Mouse (Mus musculus) kidney, adult 11 months (tissue): ENCODE measurements around the gene Epop.
A peak's percentile ranks its signal among the peaks of the same experiment; 100 is the strongest.

ENCODE experiments used
- DNase-seq: peaks from one replicate; pipeline ENCODE4 v3.0.0; 2022

The Epop gene

DNA sequence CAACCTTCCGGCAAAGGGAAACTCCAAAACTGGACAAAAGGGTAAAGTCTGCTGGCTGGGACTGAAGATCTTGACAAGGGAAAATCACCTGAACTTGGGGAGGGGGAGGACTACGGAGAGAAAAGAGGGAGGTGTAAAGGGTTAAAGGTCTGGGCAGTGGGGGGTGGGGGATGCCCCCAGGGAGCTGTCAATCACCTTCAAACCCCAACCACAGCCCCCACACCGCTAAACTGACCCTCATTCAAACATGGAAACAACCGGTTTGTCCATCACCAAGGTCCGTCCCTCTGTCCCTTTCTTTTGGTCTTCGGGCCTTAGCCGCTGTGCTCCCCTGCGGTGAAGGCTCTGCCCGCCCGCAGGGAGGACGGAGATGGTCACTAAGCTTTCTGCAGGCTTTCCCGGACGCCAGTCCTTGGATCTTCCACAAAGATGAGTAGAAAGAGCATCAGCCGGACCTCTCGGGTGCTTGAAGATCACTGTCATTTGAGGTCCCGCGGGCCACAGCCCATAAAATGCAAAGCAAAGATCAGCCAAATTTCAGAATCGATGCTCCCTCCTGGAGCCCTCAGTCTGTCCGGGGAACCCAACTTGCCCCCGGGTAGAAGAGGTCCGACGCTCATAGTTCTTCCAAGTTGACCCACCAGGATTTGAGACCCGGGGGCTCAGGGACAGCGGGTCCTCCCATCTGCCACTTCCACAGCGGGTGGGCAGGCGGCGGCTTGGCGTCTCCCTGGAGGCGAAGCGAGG is 1.8 kb downstream of the Epop start:
- no peak for DNase-seq

DNA sequence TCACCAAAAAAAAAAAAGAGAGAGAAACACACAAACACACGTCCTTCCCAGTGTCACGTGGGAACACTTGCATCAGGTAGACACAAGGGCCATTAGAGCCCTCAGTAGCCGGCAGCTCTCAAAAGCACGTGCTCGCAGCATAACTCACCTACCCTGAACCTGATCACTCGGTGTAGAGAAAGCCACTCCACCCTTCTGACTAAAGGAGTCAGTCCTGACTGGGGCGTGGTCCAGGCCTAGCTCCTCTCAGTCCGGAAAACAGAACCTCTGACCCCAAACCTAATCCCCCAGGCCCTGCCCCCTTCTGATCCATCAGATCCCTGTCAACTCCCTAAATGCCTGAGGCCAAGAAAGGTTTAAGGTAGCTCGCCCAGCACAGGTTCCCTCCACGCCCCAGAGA is 2.7 kb downstream of the Epop start:
- peak; percentile 32 for DNase-seq

DNA sequence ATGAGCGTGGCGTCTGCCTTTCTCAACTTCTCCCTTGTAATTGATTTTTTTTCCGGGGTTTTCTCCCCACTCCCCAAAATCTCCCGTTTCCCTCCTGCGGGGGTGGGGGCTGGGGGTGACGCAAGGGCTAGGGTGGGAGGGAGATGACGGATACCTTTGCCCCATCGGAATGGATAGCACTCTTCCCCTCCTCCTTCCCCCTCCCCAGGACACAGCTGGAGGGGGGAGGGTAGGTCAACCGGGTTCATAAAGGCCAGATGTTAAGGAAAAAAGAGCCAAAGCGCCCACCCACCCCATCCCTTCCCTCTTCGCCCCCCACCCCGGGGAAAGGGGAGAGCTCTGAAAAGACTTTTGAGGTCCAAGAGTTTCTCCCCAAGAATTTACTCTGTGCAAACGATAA is 3.1 kb downstream of the Epop start:
- no peak for DNase-seq

DNA sequence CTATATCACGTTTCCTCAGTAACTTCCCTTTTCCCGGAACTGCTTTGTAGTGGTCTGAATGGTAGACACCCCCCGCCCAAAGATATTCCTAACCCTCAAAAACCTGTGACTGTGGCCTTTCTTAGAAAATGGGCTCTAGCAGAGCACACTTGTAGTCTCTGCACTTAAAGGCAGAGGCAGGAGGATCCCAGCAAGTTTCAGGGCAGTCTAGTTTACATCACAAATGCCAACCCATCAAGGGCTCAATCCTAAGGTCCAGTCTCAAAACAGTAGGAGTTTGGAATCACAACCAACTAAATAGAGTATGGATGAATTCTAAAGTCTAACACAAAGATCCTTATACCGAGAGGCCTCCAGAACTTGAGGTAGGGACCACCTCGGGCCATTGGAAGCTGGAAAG is 4.0 kb downstream of the Epop start:
- DNase-seq = no peak

DNA sequence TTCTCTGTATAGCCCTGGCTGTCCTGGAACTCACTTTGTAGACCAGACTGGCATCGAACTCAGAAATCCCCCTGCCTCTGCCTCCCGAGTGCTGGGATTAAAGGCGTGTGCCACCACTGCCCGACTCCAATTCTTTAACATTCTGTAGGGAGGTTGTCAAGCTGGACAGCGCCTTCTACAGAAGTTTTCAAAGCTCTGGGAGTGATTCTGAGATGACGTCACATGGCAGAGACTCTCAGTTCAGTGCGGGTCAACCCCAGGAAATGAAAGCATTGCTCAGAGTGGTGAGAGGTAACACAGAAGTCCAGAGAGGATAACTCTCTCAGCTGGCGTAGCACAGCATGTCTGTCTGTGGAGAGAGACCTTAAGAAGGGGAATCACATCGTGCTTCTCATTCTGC is 6.3 kb downstream of the Epop start:
- DNase-seq = no peak

DNA sequence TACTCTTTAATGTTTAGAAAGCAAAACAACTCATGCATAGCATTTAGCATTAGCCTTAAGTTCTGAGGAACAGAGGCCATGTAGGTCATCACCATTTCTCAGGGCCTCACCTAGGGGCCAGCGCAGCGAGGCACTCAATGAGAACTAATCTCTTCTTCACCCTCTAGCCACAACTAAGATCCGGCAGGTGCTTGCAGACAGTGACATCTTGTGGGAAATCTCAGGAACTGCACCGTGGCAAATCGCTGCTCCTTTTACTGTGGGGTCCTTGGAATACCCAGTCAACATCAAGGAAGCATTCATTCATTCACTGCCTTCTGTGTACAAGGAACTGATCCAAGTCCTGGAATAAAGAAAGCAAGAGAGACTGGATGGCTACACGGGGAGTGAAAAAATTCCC is 7.1 kb downstream of the Epop start:
- peak; percentile 58 for DNase-seq

DNA sequence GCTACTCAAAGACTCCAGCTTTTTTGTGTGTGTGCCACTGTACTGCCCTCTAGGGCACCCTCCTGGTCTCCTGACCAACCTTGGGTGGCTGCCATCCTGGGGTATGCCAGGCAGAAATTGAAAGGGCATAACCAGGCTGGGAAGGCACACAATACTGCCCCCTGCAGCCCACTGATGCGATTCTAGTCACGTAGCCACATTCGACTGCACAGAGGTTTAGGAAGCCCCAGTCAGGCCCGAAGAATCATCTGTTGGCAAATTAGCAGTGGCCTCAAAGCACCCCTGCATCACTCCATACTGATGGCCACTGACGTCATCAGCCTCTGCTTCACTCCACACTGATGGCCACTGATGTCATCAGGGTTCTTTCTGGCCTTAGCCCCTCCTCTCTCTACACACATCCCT is 10.1 kb downstream of the Epop start:
- DNase-seq = peak; percentile 91

DNA sequence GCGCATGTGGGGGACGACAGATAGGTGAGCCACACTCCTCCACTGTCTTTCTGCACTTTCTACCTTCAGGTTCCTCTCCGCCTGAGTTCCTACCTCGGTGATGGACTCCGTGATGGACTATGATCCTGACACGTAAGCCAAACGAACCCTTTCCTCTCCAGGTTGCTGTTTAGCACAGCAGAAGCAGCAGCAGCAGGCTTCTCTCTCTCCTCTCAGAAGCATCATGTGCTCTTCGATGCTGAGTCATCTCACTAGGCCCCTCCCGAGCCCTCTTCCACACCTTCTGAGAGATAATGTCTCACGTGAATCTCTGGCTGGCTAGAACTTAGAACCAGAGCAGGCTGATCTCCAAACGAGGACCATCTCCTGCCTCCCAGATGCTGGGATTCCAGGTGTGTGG is 11.1 kb downstream of the Epop start:
- DNase-seq = peak; percentile 78

DNA sequence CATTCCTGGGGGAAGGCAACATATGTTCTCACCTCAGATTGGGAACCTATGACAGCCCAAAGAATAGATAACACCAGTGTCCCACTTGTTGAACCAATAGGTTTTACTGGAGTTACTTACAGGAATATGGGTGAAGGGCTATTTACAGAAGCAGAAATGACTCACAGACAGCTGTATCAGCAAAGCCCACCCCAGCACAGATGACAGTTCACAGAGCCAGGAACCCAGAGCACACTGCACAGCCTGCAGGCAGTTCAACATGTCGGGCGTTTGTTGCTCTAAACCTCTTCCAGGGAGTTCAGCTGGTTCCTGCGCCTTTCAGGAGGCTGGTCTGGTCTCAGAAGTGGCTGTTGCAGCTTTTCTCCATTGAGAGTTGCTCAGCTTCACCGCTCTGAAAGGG is 14.2 kb downstream of the Epop start:
- DNase-seq = no peak

DNA sequence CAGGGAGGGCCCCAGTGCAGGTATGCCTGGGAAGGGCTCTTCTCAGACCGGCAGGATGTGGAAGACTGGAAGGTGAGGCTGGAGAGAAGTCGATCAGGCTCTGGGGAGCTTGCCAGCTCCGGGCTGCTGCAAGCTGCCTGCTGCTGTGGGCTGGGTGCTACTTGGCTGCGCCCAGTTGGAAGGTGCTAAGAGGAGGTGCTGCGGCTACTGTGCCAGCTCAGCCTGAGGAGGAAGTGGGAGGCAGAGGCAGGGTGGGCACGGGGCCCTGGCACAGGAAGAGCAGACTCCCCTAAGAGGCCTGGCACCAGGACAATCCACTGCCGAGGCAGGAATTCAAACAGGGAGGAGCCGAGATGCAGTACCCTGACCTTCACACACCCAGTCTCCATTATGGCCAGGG is 18.4 kb downstream of the Epop start:
- DNase-seq = peak; percentile 71

DNA sequence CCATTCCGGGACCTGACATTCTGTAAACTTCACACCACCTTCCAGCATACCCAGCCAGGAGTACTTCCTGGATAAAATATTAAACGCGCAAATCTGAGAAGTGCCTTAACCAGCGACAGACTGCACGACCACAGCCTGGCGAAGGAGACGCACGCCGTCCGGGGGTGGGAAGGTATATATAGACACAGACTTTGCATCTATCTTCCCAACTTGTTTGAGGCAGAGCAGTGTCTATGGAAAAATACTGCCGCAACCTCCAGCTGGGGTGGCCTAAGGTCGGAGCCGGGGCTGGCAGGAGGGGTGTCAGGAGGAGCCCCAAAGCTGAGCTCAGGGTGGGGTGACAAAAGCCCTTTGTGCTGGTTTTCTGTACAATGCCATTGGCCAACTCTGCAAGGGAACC is 19.8 kb downstream of the Epop start:
- no peak for DNase-seq

DNA sequence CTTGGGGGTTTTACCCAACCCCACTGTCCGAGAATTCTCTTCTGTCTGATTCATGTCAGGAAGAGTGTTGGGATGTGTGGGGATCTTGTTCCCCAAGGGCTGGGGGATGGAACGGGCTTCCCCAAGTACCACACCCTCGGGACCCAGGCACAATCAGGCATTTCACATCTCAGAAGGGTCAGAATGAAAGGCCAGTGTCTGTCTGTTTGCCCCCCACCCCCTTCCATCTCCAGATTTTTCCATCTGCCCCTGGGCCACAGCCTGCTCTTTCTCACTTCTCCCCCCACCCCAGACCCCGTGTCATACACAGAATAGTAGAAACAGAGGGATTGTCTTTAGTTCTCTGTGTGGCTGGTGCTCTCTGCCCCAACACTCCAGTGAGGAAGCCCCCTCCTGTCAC is 20.6 kb downstream of the Epop start:
- no peak for DNase-seq

DNA sequence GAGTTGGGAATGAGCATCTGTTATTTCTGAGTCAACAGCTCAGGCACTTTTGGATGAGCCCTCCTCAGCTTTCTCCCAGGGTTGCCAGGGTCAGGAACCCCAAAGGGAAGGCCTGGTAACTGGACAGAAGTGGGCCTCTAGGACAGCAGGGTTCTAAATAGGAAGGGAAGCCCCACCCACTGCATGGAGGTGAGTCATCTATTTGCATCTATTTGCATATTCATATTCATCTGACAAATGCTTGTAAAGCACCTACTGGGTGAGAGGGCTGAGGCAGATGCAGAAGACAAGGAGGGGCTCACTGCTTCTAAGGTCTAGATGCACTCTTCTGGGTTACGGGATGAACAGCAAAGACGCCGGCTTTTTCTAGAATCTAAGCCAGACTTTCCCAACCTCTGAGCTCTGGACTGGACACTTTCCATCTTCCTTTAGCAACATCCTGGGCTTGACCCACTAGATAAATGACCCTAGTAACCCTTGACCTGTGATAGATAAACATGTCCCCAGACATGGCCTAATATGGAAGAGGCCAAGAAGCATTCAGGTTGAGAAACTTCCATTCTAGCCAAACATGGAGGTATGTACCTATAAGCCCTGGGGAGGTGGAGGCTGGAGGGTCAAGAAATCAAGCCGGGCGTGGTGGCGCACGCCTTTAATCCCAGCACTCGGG is 22.3 kb downstream of the Epop start:
- DNase-seq = no peak

DNA sequence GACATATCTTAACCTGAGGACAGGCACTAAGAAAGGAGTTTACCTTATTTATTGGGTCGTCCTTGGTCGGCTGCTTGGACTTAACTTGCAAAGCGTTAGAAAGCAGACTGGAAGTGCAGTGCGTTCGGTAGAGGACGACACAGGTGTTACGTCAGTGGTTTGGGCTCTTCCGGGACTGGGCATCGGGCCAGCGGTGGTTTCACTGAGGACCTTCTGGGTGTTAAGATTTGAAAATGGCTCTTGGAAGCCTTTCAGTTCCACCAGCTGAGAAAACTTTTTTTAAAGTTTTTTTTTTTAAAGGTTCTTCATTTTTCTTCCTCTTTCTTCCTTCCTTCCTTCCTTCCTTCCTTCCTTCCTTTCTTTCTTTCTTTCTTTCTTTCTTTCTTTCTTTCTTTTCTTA is 25.6 kb downstream of the Epop start:
- DNase-seq = no peak

DNA sequence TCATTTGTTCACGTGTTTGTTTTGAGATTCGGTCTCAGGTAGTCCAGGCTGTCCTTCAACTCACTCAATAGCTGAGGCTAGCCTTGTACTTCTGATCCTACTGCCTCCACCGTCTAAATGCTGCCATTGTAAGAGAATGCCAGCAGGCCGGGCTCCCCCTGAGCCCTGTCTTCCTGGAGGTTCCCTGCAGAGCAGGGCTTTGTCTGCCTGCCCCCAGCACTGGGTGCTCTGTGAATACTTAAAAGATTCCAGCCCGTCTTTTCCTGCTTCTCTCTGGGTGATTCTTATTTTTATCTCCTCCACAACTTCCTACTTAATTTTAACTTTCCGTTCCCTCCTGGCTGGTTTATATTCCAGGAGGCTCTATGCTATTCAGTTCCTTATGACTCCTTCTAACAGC is 27.3 kb downstream of the Epop start:
- no peak for DNase-seq

DNA sequence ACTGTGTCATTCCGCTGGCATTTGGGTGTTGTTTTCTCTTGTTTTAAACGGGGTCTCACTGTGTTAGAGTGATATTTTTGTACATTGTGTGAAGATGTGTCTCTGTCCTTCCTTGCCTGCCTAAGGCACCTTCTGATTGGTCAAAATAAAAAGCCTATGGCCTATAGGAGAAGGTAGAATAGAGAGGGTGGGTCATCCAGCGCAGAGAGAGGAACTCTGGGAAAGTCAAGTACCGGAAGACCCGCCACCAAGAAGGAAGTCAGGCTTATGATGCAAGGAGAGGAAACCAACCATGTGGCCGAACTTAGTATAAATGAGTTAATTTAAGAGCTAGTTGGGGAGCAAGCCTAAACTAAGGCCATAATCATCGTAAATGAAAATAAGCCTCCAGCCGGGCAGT is 30.4 kb downstream of the Epop start:
- DNase-seq = no peak

DNA sequence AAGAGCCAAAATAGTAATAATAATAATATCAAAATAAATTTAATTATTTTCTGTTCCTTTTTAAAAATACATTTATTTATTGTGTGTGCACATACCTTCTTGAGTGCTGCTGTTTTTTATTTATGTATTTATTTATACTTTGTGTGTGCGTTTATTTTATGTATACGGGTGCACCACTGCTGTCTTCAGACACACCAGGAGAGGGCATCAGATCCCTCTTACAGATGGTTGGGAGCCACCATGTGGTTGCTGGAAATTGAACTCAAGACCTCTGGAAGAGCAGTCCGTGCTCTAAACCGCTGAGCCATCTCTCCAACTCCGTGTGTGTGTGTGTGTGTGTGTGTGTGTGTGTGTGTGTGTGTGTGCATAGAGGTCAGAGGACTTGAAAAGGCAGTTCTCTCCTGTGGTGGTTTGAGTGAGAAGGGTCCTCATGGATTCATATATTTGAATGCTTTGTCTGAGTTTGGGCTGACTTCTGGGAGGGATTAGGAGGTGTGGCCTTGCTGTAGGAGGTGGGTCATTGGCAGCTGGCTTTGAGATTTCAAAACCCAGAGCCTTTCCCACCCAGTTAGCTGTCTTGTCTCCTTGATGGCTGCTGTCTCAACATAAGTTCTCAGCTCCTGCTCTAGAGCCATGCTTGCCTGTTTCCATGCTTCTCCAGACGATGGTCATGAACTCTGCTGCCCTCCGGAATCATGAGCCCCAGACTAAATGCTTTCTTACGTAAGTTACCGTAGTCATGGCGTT is 31.4 kb downstream of the Epop start:
- no peak for DNase-seq

DNA sequence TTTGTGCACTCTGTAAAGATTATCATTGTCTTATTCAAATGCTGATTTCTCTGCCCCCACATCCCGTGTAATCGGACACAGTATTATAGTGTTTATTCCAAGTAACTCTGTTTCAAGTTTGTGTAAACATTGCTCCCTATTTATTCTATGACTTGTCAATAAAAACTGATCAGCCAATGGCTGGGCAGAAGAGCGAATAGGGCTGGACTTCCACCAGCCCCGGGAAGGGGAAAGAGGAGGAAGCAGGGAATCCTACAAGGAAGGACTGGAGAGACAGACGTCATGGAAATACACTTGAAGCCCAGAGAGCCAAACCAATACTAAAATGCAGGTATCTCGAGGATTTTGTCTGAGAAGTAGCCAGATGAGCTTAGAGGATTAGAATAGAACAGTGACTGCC is 35.4 kb downstream of the Epop start:
- no peak for DNase-seq

DNA sequence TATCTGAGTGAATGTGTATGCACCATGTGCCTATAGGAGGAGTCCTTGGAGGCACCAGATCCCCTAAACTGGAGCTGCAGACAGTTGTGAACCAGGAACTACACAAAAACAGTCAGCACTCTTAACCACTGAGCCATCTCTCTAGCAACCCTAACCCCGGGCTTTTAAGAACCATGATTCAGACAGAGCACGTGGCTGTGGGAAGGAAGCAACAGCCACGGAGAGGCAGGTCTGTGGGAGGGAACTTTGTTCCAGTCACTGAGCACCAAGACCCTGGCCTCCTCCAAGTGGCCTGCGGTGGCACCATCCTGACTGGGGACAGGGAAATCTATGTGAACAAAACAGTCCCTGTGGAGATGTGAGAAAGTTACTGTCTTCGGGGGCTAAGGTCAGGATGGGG is 37.6 kb downstream of the Epop start:
- no peak for DNase-seq

DNA sequence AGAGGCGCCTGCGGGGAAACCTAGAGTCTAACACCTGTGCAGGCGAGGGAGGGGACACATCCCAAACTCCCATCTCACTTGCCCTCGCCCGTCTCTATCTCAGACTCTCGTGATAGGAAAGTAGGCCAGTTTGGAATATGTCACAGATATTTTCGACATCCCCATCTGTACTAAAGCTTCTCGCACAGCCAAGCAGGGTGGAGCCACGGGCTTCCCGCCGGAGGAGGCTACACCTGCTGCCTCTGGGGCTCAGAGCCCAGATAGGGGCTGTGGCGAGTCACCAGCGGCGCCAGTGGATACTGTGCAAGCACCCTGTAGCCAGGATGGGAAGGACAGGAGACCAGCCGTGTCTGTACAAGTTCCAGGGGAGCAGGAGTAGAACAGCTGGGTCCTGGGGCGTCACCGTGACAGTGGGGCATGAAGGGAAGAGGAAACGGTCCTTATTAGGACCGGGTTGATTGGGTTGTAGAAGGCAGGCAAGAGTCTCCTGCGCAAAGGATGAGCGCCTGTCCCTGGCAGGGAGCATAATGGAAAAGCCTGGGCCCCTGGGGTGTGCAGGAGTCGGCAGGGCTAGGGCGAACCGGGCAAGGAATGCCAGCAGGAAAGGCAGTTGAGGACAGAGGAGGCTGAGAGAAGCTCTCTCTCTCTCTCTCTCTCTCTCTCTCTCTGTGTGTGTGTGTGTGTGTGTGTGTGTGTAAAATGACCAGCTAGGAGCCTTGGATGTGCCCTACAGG is 39.1 kb downstream of the Epop start:
- no peak for DNase-seq

DNA sequence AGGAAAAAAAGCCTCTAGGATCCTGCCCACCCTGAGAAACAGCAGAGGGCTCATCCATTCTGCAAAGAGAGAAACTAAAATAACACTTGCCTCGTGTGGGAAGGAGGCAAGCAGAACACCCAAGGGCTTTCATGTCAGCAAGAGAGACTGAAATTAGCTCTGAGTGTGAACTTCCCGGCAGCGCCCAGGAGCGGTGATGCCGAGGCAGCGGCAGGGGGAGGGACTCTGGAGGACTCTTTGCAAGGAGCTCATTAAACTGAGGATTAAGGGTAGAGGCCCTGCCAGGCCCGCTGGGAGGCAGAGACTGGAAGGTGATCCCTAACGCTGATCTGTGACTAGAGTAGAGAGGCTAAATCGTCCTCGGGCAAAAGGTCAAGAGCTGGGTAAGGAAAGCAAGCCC is 40.3 kb downstream of the Epop start:
- no peak for DNase-seq

DNA sequence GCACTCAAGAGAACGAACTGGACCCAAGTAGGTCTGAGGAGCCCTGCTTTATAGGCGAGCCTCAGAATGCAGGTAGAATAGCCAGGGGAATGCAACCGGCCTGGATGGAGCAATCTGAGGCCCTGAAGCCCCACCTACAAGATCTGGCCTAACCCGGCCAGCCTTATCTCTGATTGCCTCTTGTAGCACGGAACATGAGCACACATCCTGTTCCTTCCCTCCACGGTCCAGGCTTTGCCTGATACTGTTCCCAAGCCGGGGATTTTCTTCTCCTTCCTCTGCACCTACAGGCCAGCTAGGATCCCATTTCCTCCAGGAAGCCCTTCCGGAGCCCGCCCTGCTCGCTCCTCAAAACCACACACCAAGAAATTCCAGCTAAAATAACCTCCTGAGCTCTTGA is 43.6 kb downstream of the Epop start:
- peak; percentile 65 for DNase-seq

DNA sequence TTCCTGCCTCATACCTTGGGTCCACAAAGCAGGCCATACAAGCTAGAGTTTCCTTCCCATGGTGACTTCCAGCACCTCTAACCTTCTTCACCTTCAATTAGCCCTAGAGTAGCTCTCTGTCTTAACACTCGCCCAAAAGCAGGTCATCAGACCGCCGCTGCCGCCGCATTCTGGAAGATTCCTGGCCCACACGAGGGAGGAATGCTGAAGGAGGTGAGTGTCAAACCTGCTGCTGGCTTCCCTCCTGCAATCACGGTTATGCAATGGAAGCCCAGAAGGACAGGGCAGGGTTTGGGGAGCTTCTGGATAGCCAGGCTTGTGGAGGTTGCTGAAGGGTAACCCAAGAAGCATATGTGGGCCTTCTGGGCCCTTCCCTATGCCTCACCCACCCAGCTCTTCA is 45.0 kb downstream of the Epop start:
- peak; percentile 32 for DNase-seq
